Mouse (Mus musculus): ENCODE measurements around the gene Fstl1.

Gene Fstl1

GRCm38 (mm10) chr16:37788367-37789014, 11.8 kb downstream of the Fstl1 start:
- peak; percentile 54 for DNase-seq

GRCm38 (mm10) chr16:37789015-37789381, 12.3 kb downstream of the Fstl1 start:
- DNase-seq = no peak

GRCm38 (mm10) chr16:37789394-37789920, 12.8 kb downstream of the Fstl1 start:
- DNase-seq = no peak

- DNase-seq = no peak
Observed at GRCm38 (mm10) chr16:37790008-37790780, 13.5 kb downstream of the Fstl1 start.

GRCm38 (mm10) chr16:37790781-37791175, 14.1 kb downstream of the Fstl1 start:
- peak; percentile 37 for DNase-seq

- no peak for DNase-seq
Observed at GRCm38 (mm10) chr16:37795651-37796150, 19.0 kb downstream of the Fstl1 start.

- no peak for DNase-seq
Observed at GRCm38 (mm10) chr16:37796270-37796669, 19.6 kb downstream of the Fstl1 start.

GRCm38 (mm10) chr16:37801097-37801496, 24.4 kb downstream of the Fstl1 start:
- DNase-seq = no peak

GRCm38 (mm10) chr16:37802686-37803295, 26.1 kb downstream of the Fstl1 start:
- DNase-seq = no peak

GRCm38 (mm10) chr16:37803387-37803950, 26.8 kb downstream of the Fstl1 start:
- DNase-seq = no peak

- DNase-seq = no peak
Observed at GRCm38 (mm10) chr16:37805746-37806495, 29.2 kb downstream of the Fstl1 start.

- no peak for DNase-seq
Observed at GRCm38 (mm10) chr16:37807269-37807668, 30.6 kb downstream of the Fstl1 start.

GRCm38 (mm10) chr16:37808866-37809622, 32.4 kb downstream of the Fstl1 start:
- peak; percentile 29 for DNase-seq

GRCm38 (mm10) chr16:37809623-37809992, 32.9 kb downstream of the Fstl1 start:
- no peak for DNase-seq

- no peak for DNase-seq
Observed at GRCm38 (mm10) chr16:37811874-37812273, 35.2 kb downstream of the Fstl1 start.

GRCm38 (mm10) chr16:37812474-37812886, 35.8 kb downstream of the Fstl1 start:
- DNase-seq = peak; percentile 54

- DNase-seq = no peak
Observed at GRCm38 (mm10) chr16:37813691-37814382, 37.2 kb downstream of the Fstl1 start.

GRCm38 (mm10) chr16:37814383-37814971, 37.8 kb downstream of the Fstl1 start:
- peak; percentile 89 for DNase-seq

GRCm38 (mm10) chr16:37817986-37818385, 41.3 kb downstream of the Fstl1 start:
- no peak for DNase-seq

GRCm38 (mm10) chr16:37823949-37824348, 47.3 kb downstream of the Fstl1 start:
- DNase-seq = peak; percentile 58
